Mouse (Mus musculus): ENCODE measurements around the gene Plcz1. TPM values are rescaled to one million over a fixed set of nuclear protein-coding genes. Genes with fewer than 3 reads are reported as not detected.

Gene Plcz1
- polyA plus RNA-seq, 1 experiment: 0.04 TPM

- no peak for DNase-seq (ENCODE audit: low spot score)
These were observed 94.0 kb downstream of the Plcz1 start for GRCm38 (mm10) chr6:139947106-139947879.

Other genes with a start within 250 kb of the Plcz1 start
- gene Capza3, start 205 bp downstream of the Plcz1 start, polyA plus RNA-seq (2012; rRNA removed): not detected in 2 replicates

Data from urinary bladder, adult 2 months (tissue).